Mouse (Mus musculus) MEL (cell line): ENCODE results near the gene Tmem115. TPM values are rescaled to one million over a fixed set of nuclear protein-coding genes. Genes with fewer than 3 reads are reported as not detected.

Experiments
- DNase-seq: peaks from one replicate; pipeline ENCODE4 v3.0.0; 2011; ENCODE audit warnings: low read depth, low spot score
- H3K27ac ChIP-seq: 2 replicates; pipeline ENCODE4 v1.5.1; 2012; ENCODE audit warnings: low read depth, mild to moderate bottlenecking, control low read depth, low read length, moderate library complexity; ENCODE audit not compliant: control insufficient read depth
- H3K27me3 ChIP-seq, 2 experiments: fragments of 150-350 bp in 1 of 2; sonication (generic) in 1 of 2; 2 replicates each; pipeline ENCODE4 v1.6.1; 2012; ENCODE audit warnings: low read length in 2 of 2, mild to moderate bottlenecking in 2 of 2, improper control_type of control experiment in 1 of 2, moderate library complexity in 1 of 2; ENCODE audit not compliant: insufficient read depth in 2 of 2, control insufficient read depth in 1 of 2
- H3K36me3 ChIP-seq, 2 experiments: 2 replicates each; pipeline ENCODE4 v1.6.1; 2012 to 2014; ENCODE audit warnings: low read length in 2 of 2, improper control_type of control experiment in 1 of 2, inconsistent platforms in 1 of 2, mild to moderate bottlenecking in 1 of 2; ENCODE audit not compliant: insufficient read depth in 2 of 2, control insufficient read depth in 1 of 2
- H3K4me1 ChIP-seq, 2 experiments: fragments of 150-350 bp in 1 of 2; sonication (generic) in 1 of 2; 2 replicates each; pipeline ENCODE4 v1.6.1; 2012; ENCODE audit warnings: low read length in 2 of 2, improper control_type of control experiment in 1 of 2, mild to moderate bottlenecking in 1 of 2; ENCODE audit not compliant: insufficient read depth in 2 of 2, control insufficient read depth in 1 of 2
- H3K4me3 ChIP-seq, 2 experiments: fragments of 150-350 bp in 1 of 2; sonication (generic) in 1 of 2; 2 replicates each; pipeline ENCODE4 v1.5.1; 2012; ENCODE audit warnings: low read depth in 2 of 2, low read length in 2 of 2, mild to moderate bottlenecking in 2 of 2, moderate library complexity in 2 of 2, control low read depth in 1 of 2, improper control_type of control experiment in 1 of 2; ENCODE audit not compliant: control insufficient read depth in 1 of 2, insufficient read depth in 1 of 2
- H3K79me2 ChIP-seq: 2 replicates; pipeline ENCODE4 v1.6.1; 2012; ENCODE audit warnings: mild to moderate bottlenecking, low read length, moderate library complexity; ENCODE audit not compliant: control insufficient read depth, poor library complexity, insufficient read depth
- H3K9ac ChIP-seq: 2 replicates; pipeline ENCODE4 v1.6.1; 2012; ENCODE audit warnings: low read depth, mild to moderate bottlenecking, control low read depth, low read length, moderate library complexity; ENCODE audit not compliant: control insufficient read depth, poor library complexity, severe bottlenecking
- H3K9me3 ChIP-seq: fragments of 150-350 bp; sonication (generic); replicated peaks from 2 replicates; pipeline ENCODE4 v1.6.1; 2012; ENCODE audit warnings: mild to moderate bottlenecking, low read length, improper control_type of control experiment, moderate library complexity; ENCODE audit not compliant: insufficient read depth
- CHD2 ChIP-seq: IDR thresholded peaks from 2 replicates; pipeline ENCODE4 v1.6.1; 2011; ENCODE audit warnings: low read length, improper control_type of control experiment
- CTCF ChIP-seq, 3 experiments: IDR thresholded peaks in 2 of 3; conservative IDR thresholded peaks in 1 of 3; 2 replicates each; pipeline ENCODE4 v1.5.1; 2011 to 2012; ENCODE audit warnings: low read length in 3 of 3, low read depth in 2 of 3, mild to moderate bottlenecking in 2 of 3, improper control_type of control experiment in 1 of 3, inconsistent platforms in 1 of 3, mixed read lengths in 1 of 3, moderate library complexity in 1 of 3; ENCODE audit not compliant: control insufficient read depth in 1 of 3, insufficient read depth in 1 of 3, poor library complexity in 1 of 3, severe bottlenecking in 1 of 3
- ELF1 ChIP-seq: IDR thresholded peaks from 2 replicates; pipeline ENCODE4 v1.6.1; 2014; ENCODE audit warnings: low read depth, mild to moderate bottlenecking, inconsistent platforms, low read length, improper control_type of control experiment, moderate library complexity
- EP300 ChIP-seq, 2 experiments: IDR thresholded peaks; 2 replicates each; pipeline ENCODE4 v1.6.1; 2011; ENCODE audit warnings: improper control_type of control experiment in 2 of 2, low read length in 2 of 2, low read depth in 1 of 2, mild to moderate bottlenecking in 1 of 2
- GABPA ChIP-seq: IDR thresholded peaks from 2 replicates; pipeline ENCODE4 v1.6.1; 2012; ENCODE audit warnings: low read depth, mild to moderate bottlenecking, inconsistent platforms, low read length, improper control_type of control experiment, moderate library complexity
- GATA1 ChIP-seq: IDR thresholded peaks from 2 replicates; pipeline ENCODE4 v1.6.1; 2011; ENCODE audit warnings: low read depth, low read length, improper control_type of control experiment
- HCFC1 ChIP-seq: IDR thresholded peaks from 2 replicates; pipeline ENCODE4 v1.6.1; 2012; ENCODE audit warnings: low read depth, mild to moderate bottlenecking, inconsistent platforms, low read length, improper control_type of control experiment, moderate library complexity
- MAFK ChIP-seq: IDR thresholded peaks from 2 replicates; pipeline ENCODE4 v1.6.1; 2011; ENCODE audit warnings: low read depth, mild to moderate bottlenecking, low read length, improper control_type of control experiment, borderline replicate concordance
- MAX ChIP-seq: IDR thresholded peaks from 2 replicates; pipeline ENCODE4 v1.6.1; 2011; ENCODE audit warnings: low read length, improper control_type of control experiment
- MAZ ChIP-seq: IDR thresholded peaks from 2 replicates; pipeline ENCODE4 v1.6.1; 2012; ENCODE audit warnings: low read depth, mild to moderate bottlenecking, inconsistent platforms, low read length, improper control_type of control experiment
- MYC ChIP-seq: IDR thresholded peaks from 2 replicates; pipeline ENCODE4 v1.6.1; 2011; ENCODE audit warnings: low read depth, mild to moderate bottlenecking, low read length, improper control_type of control experiment, moderate library complexity
- NELFE ChIP-seq: IDR thresholded peaks from 2 replicates; pipeline ENCODE4 v1.6.1; 2011; ENCODE audit warnings: low read depth, low read length, improper control_type of control experiment
- POLR2A ChIP-seq, 2 experiments: IDR thresholded peaks; 2 replicates each; pipeline ENCODE4 v1.6.1; 2011 to 2012; ENCODE audit warnings: low read length in 2 of 2, mild to moderate bottlenecking in 2 of 2, control low read depth in 1 of 2, improper control_type of control experiment in 1 of 2, low read depth in 1 of 2, moderate library complexity in 1 of 2; ENCODE audit not compliant: control insufficient read depth in 1 of 2, insufficient read depth in 1 of 2, poor library complexity in 1 of 2
- POLR2AphosphoS2 ChIP-seq: IDR thresholded peaks from 2 replicates; pipeline ENCODE4 v1.6.1; 2011; ENCODE audit warnings: low read length, improper control_type of control experiment
- RAD21 ChIP-seq: IDR thresholded peaks from 2 replicates; pipeline ENCODE4 v1.6.1; 2011; ENCODE audit warnings: mild to moderate bottlenecking, low read depth, low read length, improper control_type of control experiment
- RCOR1 ChIP-seq: IDR thresholded peaks from 2 replicates; pipeline ENCODE4 v1.6.1; 2012; ENCODE audit warnings: low read depth, mild to moderate bottlenecking, inconsistent platforms, low read length, improper control_type of control experiment
- SIN3A ChIP-seq: IDR thresholded peaks from 2 replicates; pipeline ENCODE4 v1.6.1; 2012; ENCODE audit warnings: low read length, improper control_type of control experiment, inconsistent platforms
- TAL1 ChIP-seq: IDR thresholded peaks from 2 replicates; pipeline ENCODE4 v1.6.1; 2012; ENCODE audit warnings: mild to moderate bottlenecking, inconsistent platforms, low read length, moderate library complexity, mixed read lengths
- UBTF ChIP-seq: IDR thresholded peaks from 2 replicates; pipeline ENCODE4 v1.6.1; 2012; ENCODE audit warnings: low read depth, mild to moderate bottlenecking, inconsistent platforms, low read length, improper control_type of control experiment, moderate library complexity, borderline replicate concordance; ENCODE audit not compliant: insufficient read depth
- USF2 ChIP-seq, 2 experiments: IDR thresholded peaks; 2 replicates each; pipeline ENCODE4 v1.6.1; 2011 to 2012; ENCODE audit warnings: improper control_type of control experiment in 2 of 2, low read length in 2 of 2, borderline replicate concordance in 1 of 2, inconsistent platforms in 1 of 2, low read depth in 1 of 2, mild to moderate bottlenecking in 1 of 2; ENCODE audit not compliant: insufficient read depth in 1 of 2
- ZC3H11A ChIP-seq: IDR thresholded peaks from 2 replicates; pipeline ENCODE4 v1.6.1; 2012; ENCODE audit warnings: low read depth, mild to moderate bottlenecking, inconsistent platforms, low read length, improper control_type of control experiment
- ZMIZ1 ChIP-seq: IDR thresholded peaks from 2 replicates; pipeline ENCODE4 v1.6.1; 2012; ENCODE audit warnings: low read depth, mild to moderate bottlenecking, inconsistent platforms, low read length, improper control_type of control experiment, moderate library complexity
- ZNF384 ChIP-seq: IDR thresholded peaks from 2 replicates; pipeline ENCODE4 v1.6.1; 2012; ENCODE audit warnings: low read depth, mild to moderate bottlenecking, inconsistent platforms, low read length, improper control_type of control experiment
- polyA plus RNA-seq, 2 experiments: library from polyadenylated mRNA; stranded (reverse) in 1 of 2; unstranded in 1 of 2; fragments of >175 nt in 1 of 2; fragments of >200 nt in 1 of 2; gene quantifications; 2 replicates each; pipeline versions ENCODE4 v1.2.1 to v1.2.4; 2012; ENCODE audit warnings: low replicate concordance in 2 of 2, low read depth in 1 of 2; ENCODE audit not compliant: insufficient read length in 2 of 2, insufficient read depth in 1 of 2, missing spikeins in 1 of 2
- total RNA-seq: library from RNA; depleted of rRNA; stranded (reverse); fragments of 300-350 nt; gene quantifications from 2 replicates; pipeline ENCODE4 v1.2.3, GENCODE M21; 2012

Tmem115 gene
- total and polyA plus RNA-seq, 3 experiments, result 34.6 to 39.3 TPM; not detected in 1

- no peak for DNase-seq
- peaks cover 45% of the 10 kb centered on the region for H3K79me2 ChIP-seq
- peaks cover 0 to 26% of the 10 kb centered on the region in 2 experiments; a peak in 1 of 4 replicates for H3K4me1 ChIP-seq
- TF ChIP-seq USF2 (IDR thresholded peaks at IDR 0.05; ENCODE audit: borderline replicate concordance in 1 of 2, insufficient read depth in 1 of 2, low read depth in 1 of 2, low read length in 2 of 2) (no peak), CTCF (IDR thresholded peaks at IDR 0.05 in 2 of 3, conservative IDR thresholded peaks at IDR 0.05 in 1 of 3; ENCODE audit: control insufficient read depth in 1 of 3, insufficient read depth in 1 of 3, low read depth in 2 of 3, low read length in 3 of 3, poor library complexity in 1 of 3, severe bottlenecking in 1 of 3) (no peak), MAZ (no peak), RAD21 (no peak), ZMIZ1 (no peak), CHD2 (no peak), RCOR1 (no peak), ELF1 (no peak), EP300 (IDR thresholded peaks at IDR 0.05; ENCODE audit: low read depth in 1 of 2, low read length in 2 of 2) (no peak), HCFC1 (no peak), UBTF (no peak), NELFE (no peak), MAFK (no peak)
- no peaks in the 10 kb centered on the region for H3K27me3 ChIP-seq
- no peak overlapping the region for H3K27ac ChIP-seq
- no peaks in the 10 kb centered on the region for H3K9me3 ChIP-seq
- no peak overlapping the region for H3K9ac ChIP-seq
- peaks cover 0 to 9% of the 10 kb centered on the region in 2 experiments; a peak in 2 of 4 replicates for H3K36me3 ChIP-seq
- no peak overlapping the region for H3K4me3 ChIP-seq
Measured at GRCm38 (mm10) chr9:107538231-107538630, 4.5 kb downstream of the Tmem115 start.

GRCm38 (mm10) chr9:107538711-107539110, 5.0 kb downstream of the Tmem115 start:
- no peak overlapping the region for H3K27ac ChIP-seq
- no peak overlapping the region for H3K9ac ChIP-seq
- H3K4me3 ChIP-seq, result no peak overlapping the region
- H3K4me1 ChIP-seq, result peaks cover 0 to 23% of the 10 kb centered on the region in 2 experiments; a peak in 1 of 4 replicates
- H3K36me3 ChIP-seq, result peaks cover 0 to 9% of the 10 kb centered on the region in 2 experiments; a peak in 2 of 4 replicates
- no peaks in the 10 kb centered on the region for H3K9me3 ChIP-seq
- no peak for DNase-seq
- peaks cover 45% of the 10 kb centered on the region for H3K79me2 ChIP-seq
- H3K27me3 ChIP-seq, result no peaks in the 10 kb centered on the region
- TF ChIP-seq TAL1 (no peak), GATA1 (no peak), POLR2A (IDR thresholded peaks at IDR 0.05; ENCODE audit: control insufficient read depth in 1 of 2, insufficient read depth in 1 of 2, low read depth in 1 of 2, low read length in 2 of 2, poor library complexity in 1 of 2) (no peak), CTCF (IDR thresholded peaks at IDR 0.05 in 2 of 3, conservative IDR thresholded peaks at IDR 0.05 in 1 of 3; ENCODE audit: control insufficient read depth in 1 of 3, insufficient read depth in 1 of 3, low read depth in 2 of 3, low read length in 3 of 3, poor library complexity in 1 of 3, severe bottlenecking in 1 of 3) (no peak), MAX (no peak), ZC3H11A (no peak), ZNF384 (no peak), RAD21 (no peak), SIN3A (no peak), MAFK (no peak), MYC (no peak), GABPA (no peak), POLR2AphosphoS2 (no peak), HCFC1 (no peak)
